Mouse (Mus musculus): ENCODE measurements around the gene Ptch2.

Gene Ptch2

GRCm38 (mm10) chr4:117095551-117096452 is at the start of gene Ptch2:
TSS of gene Ptch2 (plus strand) at chr4:117096075.
- DNase-seq (ENCODE audit: low read depth, low spot score) = peak; percentile 90

GRCm38 (mm10) chr4:117048836-117049235 is 47.0 kb upstream of the Ptch2 start:
- no peak for DNase-seq (ENCODE audit: low read depth, low spot score)

- DNase-seq (ENCODE audit: low read depth, low spot score) = no peak
Observed at GRCm38 (mm10) chr4:117049485-117049884, 46.4 kb upstream of the Ptch2 start.

GRCm38 (mm10) chr4:117052626-117053025 is 43.2 kb upstream of the Ptch2 start:
- no peak for DNase-seq (ENCODE audit: low read depth, low spot score)

GRCm38 (mm10) chr4:117053956-117054355 is 41.9 kb upstream of the Ptch2 start:
- no peak for DNase-seq (ENCODE audit: low read depth, low spot score)

- DNase-seq (ENCODE audit: low read depth, low spot score) = no peak
Observed at GRCm38 (mm10) chr4:117056102-117056501, 39.8 kb upstream of the Ptch2 start.

- DNase-seq (ENCODE audit: low read depth, low spot score) = no peak
Observed at GRCm38 (mm10) chr4:117056514-117056913, 39.4 kb upstream of the Ptch2 start.

- DNase-seq (ENCODE audit: low read depth, low spot score) = no peak
Observed at GRCm38 (mm10) chr4:117058512-117058911, 37.4 kb upstream of the Ptch2 start.

- DNase-seq (ENCODE audit: low read depth, low spot score) = peak; percentile 18
Observed at GRCm38 (mm10) chr4:117062700-117063390, 33.0 kb upstream of the Ptch2 start.

GRCm38 (mm10) chr4:117068035-117068434 is 27.8 kb upstream of the Ptch2 start:
- no peak for DNase-seq (ENCODE audit: low read depth, low spot score)

GRCm38 (mm10) chr4:117069647-117070046 is 26.2 kb upstream of the Ptch2 start:
- no peak for DNase-seq (ENCODE audit: low read depth, low spot score)

GRCm38 (mm10) chr4:117070624-117071023 is 25.3 kb upstream of the Ptch2 start:
- no peak for DNase-seq (ENCODE audit: low read depth, low spot score)

GRCm38 (mm10) chr4:117071183-117071582 is 24.7 kb upstream of the Ptch2 start:
- no peak for DNase-seq (ENCODE audit: low read depth, low spot score)

- no peak for DNase-seq (ENCODE audit: low read depth, low spot score)
Observed at GRCm38 (mm10) chr4:117087948-117088640, 7.8 kb upstream of the Ptch2 start.

- no peak for DNase-seq (ENCODE audit: low read depth, low spot score)
Observed at GRCm38 (mm10) chr4:117090586-117090985, 5.3 kb upstream of the Ptch2 start.

- no peak for DNase-seq (ENCODE audit: low read depth, low spot score)
Observed at GRCm38 (mm10) chr4:117094626-117095361, 1.1 kb upstream of the Ptch2 start.

- no peak for DNase-seq (ENCODE audit: low read depth, low spot score)
Observed at GRCm38 (mm10) chr4:117096666-117097065, 791 bp downstream of the Ptch2 start.

- peak; percentile 15 for DNase-seq (ENCODE audit: low read depth, low spot score)
Observed at GRCm38 (mm10) chr4:117097969-117098763, 2.3 kb downstream of the Ptch2 start.

GRCm38 (mm10) chr4:117098764-117099036 is 2.8 kb downstream of the Ptch2 start:
- DNase-seq (ENCODE audit: low read depth, low spot score) = no peak

- DNase-seq (ENCODE audit: low read depth, low spot score) = no peak
Observed at GRCm38 (mm10) chr4:117100036-117100435, 4.2 kb downstream of the Ptch2 start.

GRCm38 (mm10) chr4:117101218-117101617 is 5.3 kb downstream of the Ptch2 start:
- DNase-seq (ENCODE audit: low read depth, low spot score) = peak; percentile 51
